Mouse (Mus musculus) lung, embryonic 16.5 days (tissue): Measurements from ENCODE around the gene Izumo2. TPM values are rescaled to one million over a fixed set of nuclear protein-coding genes. Genes with fewer than 3 reads are reported as not detected.

Experiments used
- ATAC-seq: fragments of 200-750 bp; cut with Nextera tagmentation; 2 replicates; pipeline ENCODE4 v1.8.0; 2017; ENCODE audit warnings: low read depth, mild to moderate bottlenecking, moderate library complexity
- H3K27ac ChIP-seq: fragments of 300-500 bp; sonication (generic); 2 replicates; pipeline ENCODE4 v1.5.1; 2014; ENCODE audit warnings: mild to moderate bottlenecking, control low read depth, low read length
- H3K27me3 ChIP-seq: fragments of 300-500 bp; sonication (generic); 2 replicates; pipeline ENCODE4 v1.6.1; 2014; ENCODE audit warnings: low read depth, low read length, mixed read lengths; ENCODE audit not compliant: control insufficient read depth, insufficient read depth
- H3K36me3 ChIP-seq: fragments of 300-500 bp; sonication (generic); 2 replicates; pipeline ENCODE4 v1.6.1; 2014; ENCODE audit warnings: low read length; ENCODE audit not compliant: control insufficient read depth, insufficient read depth
- H3K4me1 ChIP-seq: fragments of 300-500 bp; sonication (generic); replicated peaks from 2 replicates; pipeline ENCODE4 v1.6.1; 2014; ENCODE audit warnings: low read length, mixed read lengths; ENCODE audit not compliant: control insufficient read depth, insufficient read depth
- H3K4me2 ChIP-seq: fragments of 300-500 bp; sonication (generic); 2 replicates; pipeline ENCODE4 v1.6.1; 2014; ENCODE audit warnings: low read depth, low read length, control low read depth
- H3K4me3 ChIP-seq: fragments of 300-500 bp; sonication (generic); 2 replicates; pipeline ENCODE4 v1.5.1; 2014; ENCODE audit warnings: mild to moderate bottlenecking, low read length, control low read depth
- H3K9ac ChIP-seq: fragments of 300-500 bp; sonication (generic); 2 replicates; pipeline ENCODE4 v1.6.1; 2014; ENCODE audit warnings: low read length, control low read depth
- H3K9me3 ChIP-seq: fragments of 300-500 bp; sonication (generic); 2 replicates; pipeline ENCODE4 v1.6.1; 2016; ENCODE audit warnings: low read length; ENCODE audit not compliant: control insufficient read depth
- WGBS: fragments of 180-500 bp; shearing (Covaris S2); extraction: QIAGEN DNeasy Blood & Tissue Kit; methylation state at CpG from one replicate; pipeline ENCODE4 v1.1.7; 2014; 5-methylcytosine and 5-hydroxymethylcytosine counted together
- polyA plus RNA-seq: library from polyadenylated mRNA; unstranded; fragments of >200 nt; fragmentation: Nextera tagmentation; extraction: Ambion mirVana; gene quantifications from 2 replicates; pipeline ENCODE4 v1.2.1, GENCODE M21; 2015

Izumo2 gene
- polyA plus RNA-seq, 1 experiment from 2014 or later: not detected

GRCm38 (mm10) chr7:44768129-44768528, 59.6 kb downstream of the Izumo2 start:
- no peak overlapping the region for H3K4me2 ChIP-seq
- no peak overlapping the region for H3K4me3 ChIP-seq
- WGBS: 78% methylated on average over 5 of the region's 5 CpGs
- no peaks in the 10 kb centered on the region for H3K4me1 ChIP-seq
- ATAC-seq: no peak
- no peak overlapping the region for H3K9ac ChIP-seq
- no peaks in the 10 kb centered on the region for H3K27me3 ChIP-seq
- H3K27ac ChIP-seq: no peak overlapping the region
- no peaks in the 10 kb centered on the region for H3K9me3 ChIP-seq
- peaks cover 25% of the 10 kb centered on the region for H3K36me3 ChIP-seq

Other genes with a start within 250 kb of the Izumo2 start
- gene Aspdh, start 243.4 kb upstream of the Izumo2 start, polyA plus RNA-seq: 0.62 and 1.3 TPM in 2 replicates
- 115 and 116 TPM in 2 replicates for gene Josd2, start 240.8 kb upstream of the Izumo2 start, polyA plus RNA-seq
- gene Emc10, start 212.2 kb upstream of the Izumo2 start, polyA plus RNA-seq: 94.0 TPM in 2 replicates
- 9.5 and 9.9 TPM in 2 replicates for gene Fam71e1, start 212.2 kb upstream of the Izumo2 start, polyA plus RNA-seq
- gene Mybpc2, start 184.1 kb upstream of the Izumo2 start, polyA plus RNA-seq: 0.63 and 1.2 TPM in 2 replicates
- gene Spib, start 176.7 kb upstream of the Izumo2 start, polyA plus RNA-seq: 0.33 and 1.1 TPM in 2 replicates
- gene Pold1, start 159.9 kb upstream of the Izumo2 start, polyA plus RNA-seq: 100 and 109 TPM in 2 replicates
- gene Nr1h2, start 154.8 kb upstream of the Izumo2 start, polyA plus RNA-seq: 86.2 and 87.0 TPM in 2 replicates
- gene Napsa, start 136.4 kb upstream of the Izumo2 start, polyA plus RNA-seq: 93.0 and 140 TPM in 2 replicates
- gene Kcnc3, start 118.1 kb upstream of the Izumo2 start, polyA plus RNA-seq: 1.5 and 2.1 TPM in 2 replicates
- gene Myh14, start 37.9 kb upstream of the Izumo2 start, polyA plus RNA-seq: 38.8 and 39.4 TPM in 2 replicates
- 46.9 and 53.0 TPM in 2 replicates for gene Vrk3, start 39.7 kb downstream of the Izumo2 start, polyA plus RNA-seq
- 2.0 TPM in 2 replicates for gene Zfp473, start 42.3 kb downstream of the Izumo2 start, polyA plus RNA-seq
- gene Nup62, start 107.3 kb downstream of the Izumo2 start, polyA plus RNA-seq: 88.6 and 98.6 TPM in 2 replicates
- gene Il4i1, start 107.6 kb downstream of the Izumo2 start, polyA plus RNA-seq: 1.4 and 1.7 TPM in 2 replicates
- gene Atf5, start 107.9 kb downstream of the Izumo2 start, polyA plus RNA-seq: 3.3 and 3.5 TPM in 2 replicates
- 92.3 and 95.6 TPM in 2 replicates for gene Akt1s1, start 140.2 kb downstream of the Izumo2 start, polyA plus RNA-seq
- 83.7 and 84.4 TPM in 2 replicates for gene Tbc1d17, start 140.3 kb downstream of the Izumo2 start, polyA plus RNA-seq
- 38.0 and 39.0 TPM in 2 replicates for gene Pnkp, start 148.4 kb downstream of the Izumo2 start, polyA plus RNA-seq
- 302 and 307 TPM in 2 replicates for gene Ptov1, start 161.0 kb downstream of the Izumo2 start, polyA plus RNA-seq
- gene Med25, start 184.0 kb downstream of the Izumo2 start, polyA plus RNA-seq: 97.3 and 102 TPM in 2 replicates
- gene Fuz, start 187.3 kb downstream of the Izumo2 start, polyA plus RNA-seq: 22.4 and 24.3 TPM in 2 replicates
- 58.2 and 63.7 TPM in 2 replicates for gene Ap2a1, start 220.8 kb downstream of the Izumo2 start, polyA plus RNA-seq
- gene Tsks, start 234.5 kb downstream of the Izumo2 start, polyA plus RNA-seq: 0.15 and 0.44 TPM in 2 replicates